Mouse (Mus musculus): ENCODE results near the gene Slc9a8. TPM values are rescaled to one million over a fixed set of nuclear protein-coding genes. Genes with fewer than 3 reads are reported as not detected.

The Slc9a8 gene
- 45.2 and 60.5 TPM in 2 replicates for polyA plus RNA-seq (2012; rRNA removed; ENCODE audit: low replicate concordance)

GRCm38 (mm10) chr2:167421330-167422149 lies at the start of gene Slc9a8:
Slc9a8 (plus strand) TSS chr2:167421712.

GRCm38 (mm10) chr2:167491757-167492708 lies 70.5 kb downstream of the Slc9a8 start, which contains the start of gene Rnf114:
Rnf114 (plus strand) TSS chr2:167492645.

GRCm38 (mm10) chr2:167492713-167493636 lies 71.5 kb downstream of the Slc9a8 start, which contains the start of gene Spata2:
Spata2 (minus strand) TSS chr2:167492887.

Other genes with a start within 250 kb of the Slc9a8 start
- gene Kcnb1, start 231.6 kb upstream of the Slc9a8 start, polyA plus RNA-seq (2012; rRNA removed; ENCODE audit: low replicate concordance), result 13.7 and 15.5 TPM in 2 replicates
- 16.0 and 24.6 TPM in 2 replicates for gene Ptgis, start 181.1 kb upstream of the Slc9a8 start, polyA plus RNA-seq (2012; rRNA removed; ENCODE audit: low replicate concordance)
- 13.7 and 20.2 TPM in 2 replicates for gene B4galt5, start 72.5 kb upstream of the Slc9a8 start, polyA plus RNA-seq (2012; rRNA removed; ENCODE audit: low replicate concordance)
- gene Rnf114, start 70.9 kb downstream of the Slc9a8 start, polyA plus RNA-seq (2012; rRNA removed; ENCODE audit: low replicate concordance), result 91.0 and 142 TPM in 2 replicates
- gene Spata2, start 71.2 kb downstream of the Slc9a8 start, polyA plus RNA-seq (2012; rRNA removed; ENCODE audit: low replicate concordance), result 31.1 and 31.9 TPM in 2 replicates
- 40.2 and 70.6 TPM in 2 replicates for gene Snai1, start 116.5 kb downstream of the Slc9a8 start, polyA plus RNA-seq (2012; rRNA removed; ENCODE audit: low replicate concordance)
- 84.5 and 129 TPM in 2 replicates for gene Ube2v1, start 210.4 kb downstream of the Slc9a8 start, polyA plus RNA-seq (2012; rRNA removed; ENCODE audit: low replicate concordance)
- 19.9 and 39.1 TPM in 2 replicates for gene Gm20431, start 239.8 kb downstream of the Slc9a8 start, polyA plus RNA-seq (2012; rRNA removed; ENCODE audit: low replicate concordance)

All from mammary gland, adult 2 months (tissue).